Mouse (Mus musculus): ENCODE data around the gene Nipal1.

DNA sequence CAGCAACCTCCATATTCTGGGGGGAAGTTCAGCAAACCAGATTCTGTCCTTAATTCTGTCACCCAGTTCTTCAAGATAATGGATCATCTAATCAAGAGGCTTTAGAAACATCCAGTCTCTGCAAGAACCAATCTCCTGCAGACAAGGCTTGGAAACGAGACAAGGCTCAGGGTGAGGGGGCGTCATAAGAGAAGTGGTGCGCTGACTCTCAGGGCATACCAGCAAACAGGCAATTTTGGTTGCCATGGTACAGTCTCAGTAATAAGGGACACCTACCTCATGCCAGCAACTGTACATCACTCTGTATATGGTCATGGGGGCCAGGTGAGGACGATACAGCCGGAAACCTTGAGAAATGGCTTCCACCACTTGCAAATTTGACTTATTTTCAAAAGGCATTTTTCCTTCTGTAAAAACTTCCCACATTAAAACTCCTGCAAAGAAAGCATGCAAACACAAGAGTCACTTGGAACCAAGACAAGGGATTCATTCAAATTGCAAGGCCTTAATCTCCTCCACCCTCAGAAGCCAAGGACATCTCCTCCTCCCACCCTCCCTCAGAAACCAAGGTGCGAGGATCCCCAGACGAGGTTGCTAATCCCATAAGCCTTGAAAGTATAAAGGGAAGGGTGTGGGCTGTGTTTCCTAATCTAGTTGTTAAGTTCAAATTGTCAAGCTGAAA is 51.4 kb downstream of the Nipal1 start:
- TF ChIP-seq CTCF (IDR thresholded peaks at IDR 0.05; ENCODE audit: extremely low read depth, insufficient read depth, low read length), result no peak
- TF ChIP-seq POLR2A (IDR thresholded peaks at IDR 0.05; ENCODE audit: extremely low read depth, insufficient read depth, low read length), result no peak
